Mouse (Mus musculus) heart, embryonic 14.5 days (tissue): Measurements from ENCODE around the gene Acox3. TPM values are rescaled to one million over a fixed set of nuclear protein-coding genes. Genes with fewer than 3 reads are reported as not detected.

Experiments
- ATAC-seq: fragments of 200-750 bp; cut with Nextera tagmentation; 2 replicates; pipeline ENCODE4 v1.8.0; 2017; ENCODE audit warnings: low read depth, moderate TSS enrichment; ENCODE audit not compliant: insufficient number of reproducible peaks, insufficient read depth, low FRiP score
- H3K27ac ChIP-seq, 2 experiments: fragments of 200-500 bp in 1 of 2; fragments of 300-500 bp in 1 of 2; sonication (generic) in 1 of 2; replicated peaks in 1 of 2; 2 replicates each; pipeline ENCODE4 v1.5.1; 2012 to 2014; ENCODE audit warnings: low read depth in 2 of 2, low read length in 2 of 2, control low read depth in 1 of 2, mild to moderate bottlenecking in 1 of 2, mixed read lengths in 1 of 2; ENCODE audit not compliant: control insufficient read depth in 1 of 2, insufficient read depth in 1 of 2
- H3K27me3 ChIP-seq: fragments of 300-500 bp; sonication (generic); 2 replicates; pipeline ENCODE4 v1.6.1; 2014; ENCODE audit warnings: mild to moderate bottlenecking, low read length, control low read depth; ENCODE audit not compliant: control insufficient read depth, insufficient read depth
- H3K36me3 ChIP-seq: fragments of 300-500 bp; sonication (generic); 2 replicates; pipeline ENCODE4 v1.6.1; 2014; ENCODE audit warnings: mild to moderate bottlenecking, control low read depth, low read length, mixed read lengths; ENCODE audit not compliant: control insufficient read depth, insufficient read depth
- H3K4me1 ChIP-seq, 2 experiments: fragments of 200-500 bp in 1 of 2; fragments of 300-500 bp in 1 of 2; sonication (generic) in 1 of 2; 2 replicates each; pipeline ENCODE4 v1.6.1; 2012 to 2014; ENCODE audit warnings: low read length in 2 of 2, control low read depth in 1 of 2, mixed read lengths in 1 of 2; ENCODE audit not compliant: control insufficient read depth in 2 of 2, insufficient read depth in 2 of 2
- H3K4me2 ChIP-seq: fragments of 300-500 bp; sonication (generic); 2 replicates; pipeline ENCODE4 v1.6.1; 2014; ENCODE audit warnings: mild to moderate bottlenecking, low read length
- H3K4me3 ChIP-seq, 2 experiments: fragments of 200-500 bp in 1 of 2; fragments of 300-500 bp in 1 of 2; sonication (generic) in 1 of 2; 2 replicates each; pipeline ENCODE4 v1.5.1; 2012 to 2014; ENCODE audit warnings: low read length in 2 of 2, mild to moderate bottlenecking in 2 of 2, control low read depth in 1 of 2, low read depth in 1 of 2, moderate library complexity in 1 of 2; ENCODE audit not compliant: control insufficient read depth in 1 of 2, insufficient read depth in 1 of 2
- H3K9ac ChIP-seq: fragments of 300-500 bp; sonication (generic); 2 replicates; pipeline ENCODE4 v1.6.1; 2014; ENCODE audit warnings: mild to moderate bottlenecking, low read length
- H3K9me3 ChIP-seq: fragments of 300-500 bp; sonication (generic); 2 replicates; pipeline ENCODE4 v1.6.1; 2016; ENCODE audit warnings: low read length, control low read depth; ENCODE audit not compliant: control insufficient read depth
- WGBS: fragments of 180-500 bp; shearing (Covaris S2); extraction: QIAGEN DNeasy Blood & Tissue Kit; methylation state at CpG from one replicate; pipeline ENCODE4 v1.1.7; 2014; 5-methylcytosine and 5-hydroxymethylcytosine counted together
- polyA plus RNA-seq: library from polyadenylated mRNA; unstranded; fragments of >200 nt; fragmentation: Nextera tagmentation; extraction: Ambion mirVana; gene quantifications from 2 replicates; pipeline ENCODE4 v1.2.1, GENCODE M21; 2014

Acox3 gene
- polyA plus RNA-seq, 1 experiment from 2014 or later = 13.8 TPM

- H3K27ac ChIP-seq = no peak overlapping the region
- 85% methylated on average over 6 of the region's 6 CpGs for WGBS
- no peak overlapping the region for H3K4me2 ChIP-seq
- peaks cover 13% of the 10 kb centered on the region for H3K9me3 ChIP-seq
- H3K9ac ChIP-seq = no peak overlapping the region
- no peak overlapping the region for H3K4me3 ChIP-seq
- ATAC-seq = no peak
- H3K4me1 ChIP-seq = no peaks in the 10 kb centered on the region
- no peaks in the 10 kb centered on the region; the same call in 1 of the 2 replicates for H3K27me3 ChIP-seq
- peaks cover 77% of the 10 kb centered on the region for H3K36me3 ChIP-seq
Observed at GRCm38 (mm10) chr5:35593272-35593671, 10.4 kb downstream of the Acox3 start.

GRCm38 (mm10) chr5:35594768-35595167, 11.9 kb downstream of the Acox3 start:
- Histone ChIP-seq H3K4me2 (no peak overlapping the region), H3K36me3 (peaks cover 71% of the 10 kb centered on the region), H3K9ac (no peak overlapping the region), H3K4me3 (no peak overlapping the region), H3K9me3 (peaks cover 17% of the 10 kb centered on the region), H3K27ac (no peak overlapping the region), H3K4me1 (no peaks in the 10 kb centered on the region), H3K27me3 (no peaks in the 10 kb centered on the region; the same call in 1 of the 2 replicates)
- 91% methylated on average over 4 of the region's 4 CpGs for WGBS
- no peak for ATAC-seq

- no peak overlapping the region for H3K9ac ChIP-seq
- 18% methylated on average over 4 of the region's 4 CpGs for WGBS
- H3K27me3 ChIP-seq = no peaks in the 10 kb centered on the region; the same call in 1 of the 2 replicates
- H3K4me3 ChIP-seq = no peak overlapping the region
- H3K4me2 ChIP-seq = no peak overlapping the region
- peaks cover 63% of the 10 kb centered on the region for H3K36me3 ChIP-seq
- no peak overlapping the region for H3K27ac ChIP-seq
- H3K9me3 ChIP-seq = peaks cover 14% of the 10 kb centered on the region
- H3K4me1 ChIP-seq = peaks cover 0 to 5% of the 10 kb centered on the region in 2 experiments; a peak in 1 of 4 replicates
- ATAC-seq = no peak
Observed at GRCm38 (mm10) chr5:35595706-35596105, 12.9 kb downstream of the Acox3 start.

GRCm38 (mm10) chr5:35596169-35597160, 13.6 kb downstream of the Acox3 start:
- WGBS = 82% methylated on average over 18 of the region's 18 CpGs
- Histone ChIP-seq H3K27ac (no peak overlapping the region), H3K36me3 (peaks cover 64% of the 10 kb centered on the region), H3K9me3 (peaks cover 7% of the 10 kb centered on the region), H3K4me1 (peaks cover 0 to 5% of the 10 kb centered on the region in 2 experiments; a peak in 1 of 4 replicates), H3K4me3 (no peak overlapping the region), H3K4me2 (no peak overlapping the region), H3K9ac (no peak overlapping the region), H3K27me3 (no peaks in the 10 kb centered on the region; the same call in 1 of the 2 replicates)
- no peak for ATAC-seq

- WGBS = 59% methylated on average over 11 of the region's 11 CpGs
- H3K9me3 ChIP-seq = peaks cover 4% of the 10 kb centered on the region; the same call in 1 of the 2 replicates
- no peak overlapping the region for H3K9ac ChIP-seq
- H3K4me3 ChIP-seq = no peak overlapping the region
- H3K36me3 ChIP-seq = peaks cover 61% of the 10 kb centered on the region
- ATAC-seq = no peak
- H3K4me1 ChIP-seq = peaks cover 0 to 5% of the 10 kb centered on the region in 2 experiments; a peak in 1 of 4 replicates
- H3K27me3 ChIP-seq = no peaks in the 10 kb centered on the region
- H3K4me2 ChIP-seq = no peak overlapping the region
- no peak overlapping the region for H3K27ac ChIP-seq
Observed at GRCm38 (mm10) chr5:35600233-35600632, 17.4 kb downstream of the Acox3 start.

- Histone ChIP-seq H3K27ac (no peak overlapping the region), H3K9me3 (peaks cover 4% of the 10 kb centered on the region; the same call in 1 of the 2 replicates), H3K4me2 (no peak overlapping the region), H3K9ac (no peak overlapping the region), H3K4me1 (peaks cover 0 to 6% of the 10 kb centered on the region in 2 experiments; a peak in 1 of 4 replicates), H3K4me3 (no peak overlapping the region), H3K36me3 (peaks cover 59% of the 10 kb centered on the region), H3K27me3 (no peaks in the 10 kb centered on the region)
- WGBS = 85% methylated on average over 8 of the region's 8 CpGs
- no peak for ATAC-seq
Observed at GRCm38 (mm10) chr5:35601526-35601925, 18.7 kb downstream of the Acox3 start.

GRCm38 (mm10) chr5:35605355-35605754, 22.5 kb downstream of the Acox3 start:
- H3K27me3 ChIP-seq = no peaks in the 10 kb centered on the region
- no peaks in the 10 kb centered on the region for H3K9me3 ChIP-seq
- no peak overlapping the region for H3K27ac ChIP-seq
- no peak overlapping the region for H3K9ac ChIP-seq
- no peak for ATAC-seq
- H3K4me1 ChIP-seq = peaks cover 23 to 38% of the 10 kb centered on the region in 2 experiments
- H3K4me3 ChIP-seq = no peak overlapping the region
- 82% methylated on average over 7 of the region's 7 CpGs for WGBS
- H3K4me2 ChIP-seq = no peak overlapping the region
- peaks cover 42% of the 10 kb centered on the region for H3K36me3 ChIP-seq
